Mouse (Mus musculus): Measurements from ENCODE around the gene Srd5a3.
"Not testable (repeated sequence)": the region's sequence is repeated elsewhere in the genome, so short reads cannot be mapped to it uniquely, and the experiment has no call there.

Gene Srd5a3

DNA sequence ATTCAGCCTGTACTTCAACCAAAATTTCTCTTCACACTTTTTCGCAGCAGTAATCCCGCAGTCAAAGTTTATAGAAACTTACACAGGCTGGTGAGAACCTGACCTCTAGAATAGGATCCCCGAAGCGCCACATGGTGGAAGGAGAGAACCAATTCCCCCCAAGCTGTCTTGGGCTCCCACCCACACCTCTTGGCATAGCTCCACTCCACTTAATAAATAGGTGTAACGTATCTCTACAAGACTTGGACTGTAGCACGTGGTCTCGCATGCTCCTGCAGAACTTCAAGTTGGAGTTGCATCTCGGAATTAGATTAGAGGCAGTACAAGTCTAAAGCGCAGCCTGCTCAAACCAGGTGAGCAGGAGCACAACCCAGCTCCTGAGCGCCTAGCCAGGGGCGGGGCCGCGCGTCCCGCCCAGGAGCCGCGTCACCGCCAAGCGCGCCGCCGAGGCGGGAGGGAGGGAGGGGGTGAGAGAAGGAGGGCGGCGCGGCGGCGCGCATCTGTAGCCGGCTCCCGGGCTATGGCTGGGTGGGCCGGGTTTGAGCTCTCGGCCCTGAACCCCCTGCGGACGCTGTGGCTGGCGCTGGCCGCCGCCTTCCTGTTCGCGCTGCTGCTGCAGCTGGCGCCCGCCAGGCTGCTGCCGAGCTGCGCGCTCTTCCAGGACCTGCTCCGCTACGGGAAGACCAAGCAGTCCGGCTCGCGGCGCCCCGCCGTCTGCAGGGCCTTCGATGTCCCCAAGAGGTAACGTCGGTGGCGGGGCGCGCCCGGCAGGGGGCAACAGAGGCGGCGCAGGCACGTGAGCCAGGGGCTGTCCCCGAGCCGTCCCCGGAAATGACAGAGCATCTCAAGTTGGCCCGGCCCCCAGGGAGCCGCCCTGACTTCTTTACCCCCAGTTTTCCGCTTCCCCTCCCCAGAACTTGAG lies at the start of gene Srd5a3:
Gene Srd5a3, plus strand, starts transcription at position 464 of the 922 bp plus-strand sequence.
- peak; percentile 94 for DNase-seq (ENCODE audit: low spot score)

DNA sequence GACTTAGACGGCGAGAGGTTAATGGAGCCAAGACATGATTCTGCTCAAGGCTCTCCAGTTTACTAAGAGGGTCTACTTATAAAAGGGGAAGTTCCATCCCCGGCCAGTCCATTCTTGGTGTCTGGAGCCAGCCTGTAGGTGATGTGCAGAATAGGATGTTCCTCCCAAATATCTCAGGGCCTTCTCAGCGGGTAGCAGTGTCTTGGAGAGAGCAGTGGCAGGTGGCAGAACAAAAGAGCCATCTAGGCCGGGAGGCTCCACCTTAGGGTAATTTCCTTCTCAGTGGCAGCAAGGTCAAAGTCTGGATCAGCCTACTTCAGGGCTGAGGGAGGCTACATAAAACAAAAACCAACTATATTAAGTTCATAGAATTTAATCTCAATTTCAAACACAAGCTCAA lies 36.3 kb upstream of the Srd5a3 start:
- DNase-seq (ENCODE audit: low spot score) = not testable (repeated sequence)

GRCm38 (mm10) chr5:76107306-76107705 lies 32.8 kb upstream of the Srd5a3 start:
- DNase-seq (ENCODE audit: low spot score) = no peak

DNA sequence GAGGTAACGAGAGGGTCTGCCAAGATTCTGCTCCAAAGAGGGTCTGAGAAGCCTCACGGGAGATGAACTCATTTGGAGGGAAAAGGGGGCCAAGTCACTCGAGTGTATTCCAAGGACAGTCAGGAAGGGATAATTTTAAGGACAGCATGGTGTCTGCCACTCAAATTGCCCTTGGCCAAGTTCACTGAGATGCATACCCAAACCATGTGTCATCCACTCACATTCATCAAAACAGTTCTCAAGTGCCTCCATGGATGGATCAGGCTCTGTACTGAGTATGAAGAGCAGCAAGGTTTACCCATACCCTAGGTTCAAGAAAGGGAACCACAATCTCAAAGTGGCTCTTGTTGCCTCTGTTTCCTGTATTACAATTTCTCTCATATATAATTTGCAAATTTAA lies 31.6 kb upstream of the Srd5a3 start:
- DNase-seq (ENCODE audit: low spot score) = no peak

- no peak for DNase-seq (ENCODE audit: low spot score)
These were observed 28.9 kb upstream of the Srd5a3 start for GRCm38 (mm10) chr5:76111173-76111572.

DNA sequence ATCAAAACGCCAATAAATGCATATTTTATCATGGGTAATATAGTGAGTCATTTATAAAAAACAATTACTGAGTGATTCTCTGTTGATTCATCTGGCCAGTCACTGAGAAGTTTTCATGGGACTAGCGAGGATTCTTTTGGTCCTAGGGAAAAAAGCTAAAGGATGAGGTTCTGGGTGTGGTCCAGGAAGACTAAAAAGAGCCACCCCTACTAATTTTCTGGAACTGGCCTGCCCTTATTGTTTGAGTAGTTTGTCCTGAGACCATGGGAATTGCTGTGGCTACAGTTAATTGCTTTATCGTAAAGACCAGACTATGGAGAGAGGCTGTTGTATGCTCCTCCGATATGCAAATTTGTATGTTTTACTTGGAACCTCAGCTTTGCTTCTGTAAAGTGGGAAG lies 28.1 kb upstream of the Srd5a3 start:
- no peak for DNase-seq (ENCODE audit: low spot score)

DNA sequence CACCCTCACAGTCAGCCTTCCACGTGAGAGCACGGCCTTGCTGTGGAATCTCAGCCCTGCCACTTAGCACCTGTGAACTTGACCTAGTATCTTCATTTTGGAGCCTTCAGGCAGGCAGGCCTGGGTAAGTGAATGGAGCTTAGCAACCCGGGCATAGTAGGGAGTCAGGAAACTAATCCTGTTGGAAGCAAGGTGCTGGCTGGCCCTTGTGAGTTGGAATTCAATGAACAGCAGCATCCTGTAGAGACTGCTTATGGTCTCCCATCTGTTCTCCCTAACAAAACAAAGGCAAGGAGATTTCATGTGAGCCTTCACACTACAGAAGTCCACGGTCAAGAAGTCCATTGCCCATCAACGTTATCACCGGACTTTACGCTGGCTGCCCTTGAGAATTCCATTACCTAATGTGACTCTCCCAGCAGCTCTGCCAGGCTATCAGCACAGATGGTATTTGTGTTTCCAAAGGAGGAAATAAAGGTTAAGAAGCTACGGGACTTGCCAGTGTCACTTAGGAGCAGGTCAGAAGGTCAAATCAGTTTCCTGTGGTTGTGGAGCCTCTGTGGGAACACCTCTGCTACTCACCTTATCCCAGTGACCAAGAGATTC lies 24.5 kb upstream of the Srd5a3 start:
- DNase-seq (ENCODE audit: low spot score) = no peak

GRCm38 (mm10) chr5:76118441-76118840 lies 21.6 kb upstream of the Srd5a3 start:
- DNase-seq (ENCODE audit: low spot score) = peak; percentile 40

- DNase-seq (ENCODE audit: low spot score) = no peak
These were observed 19.4 kb upstream of the Srd5a3 start for GRCm38 (mm10) chr5:76120634-76121033.

DNA sequence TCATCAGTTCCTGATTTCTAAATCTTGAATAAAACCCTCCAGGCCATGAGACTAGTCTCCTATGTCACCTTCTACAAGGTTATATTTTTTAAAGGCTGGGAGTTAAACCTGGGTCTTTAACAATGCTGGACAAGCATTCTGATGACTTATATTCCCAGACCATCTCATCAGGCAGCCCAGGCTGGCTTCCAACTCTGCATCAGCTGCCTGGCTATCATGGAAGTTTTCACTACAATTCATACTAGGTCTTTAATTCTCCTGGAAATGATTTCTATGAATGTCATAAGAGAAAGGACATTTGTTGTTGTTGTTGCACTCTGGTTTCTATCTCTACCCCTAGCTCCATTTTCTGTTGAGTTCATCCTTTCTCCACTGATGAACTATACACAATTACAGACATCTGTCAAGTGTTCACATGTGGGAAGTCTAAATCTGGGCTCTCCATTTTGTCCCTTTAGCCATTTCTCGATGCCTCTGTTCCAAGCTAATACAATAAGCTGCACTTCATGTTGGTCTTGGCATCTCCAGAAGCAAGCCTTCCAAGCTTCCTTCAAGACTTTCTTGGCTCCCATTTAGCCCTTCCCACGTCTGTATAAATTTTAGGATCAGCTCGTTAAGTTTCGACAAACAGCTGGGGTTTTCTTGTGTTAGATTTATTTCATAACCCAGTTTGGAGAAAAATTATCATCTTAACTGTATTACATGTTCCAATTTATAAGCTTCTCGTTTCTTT lies 12.3 kb upstream of the Srd5a3 start:
- no peak for DNase-seq (ENCODE audit: low spot score)

GRCm38 (mm10) chr5:76130292-76130691 lies 9.8 kb upstream of the Srd5a3 start:
- no peak for DNase-seq (ENCODE audit: low spot score)

DNA sequence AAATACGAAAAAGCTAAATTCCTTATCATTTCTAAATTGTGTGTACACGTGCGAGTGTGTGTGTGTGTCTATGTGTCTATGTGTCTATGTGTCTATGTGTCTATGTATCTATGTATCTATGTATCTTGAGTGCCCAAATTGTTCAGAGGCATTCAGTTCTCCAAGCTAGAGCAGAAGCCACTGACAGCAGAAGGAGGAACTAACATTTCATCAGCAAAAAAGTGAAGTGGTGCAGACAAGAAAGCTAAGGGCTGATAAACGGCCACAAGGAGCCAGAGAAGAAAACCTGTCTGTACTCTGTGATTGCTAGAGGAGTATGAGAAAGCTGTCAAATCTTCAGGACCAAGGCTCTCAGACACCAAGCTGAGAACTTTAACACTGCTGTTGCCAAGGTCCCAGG lies 8.1 kb upstream of the Srd5a3 start:
- no peak for DNase-seq (ENCODE audit: low spot score)

- DNase-seq (ENCODE audit: low spot score) = no peak
These were observed 4.4 kb upstream of the Srd5a3 start for GRCm38 (mm10) chr5:76135644-76136043.

DNA sequence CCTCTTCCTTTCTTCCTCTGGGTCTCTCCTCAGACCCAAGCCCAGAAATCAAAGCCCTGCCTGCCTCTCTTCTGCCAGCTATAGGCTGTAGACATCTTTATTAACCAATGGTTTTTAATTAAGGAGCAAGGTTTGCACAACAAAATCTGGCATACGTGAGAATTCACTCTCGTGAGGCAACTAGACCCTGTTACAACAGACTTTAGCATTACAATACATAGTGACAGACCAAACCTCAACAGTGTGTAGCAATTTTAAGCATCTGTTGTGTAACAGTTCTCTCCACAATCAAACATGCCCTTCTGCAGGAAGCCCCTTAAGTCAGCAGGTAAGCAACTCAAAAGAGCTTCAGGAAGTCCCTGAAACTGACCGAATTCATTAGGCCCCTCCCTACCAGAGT lies 3.8 kb upstream of the Srd5a3 start:
- DNase-seq (ENCODE audit: low spot score) = no peak

DNA sequence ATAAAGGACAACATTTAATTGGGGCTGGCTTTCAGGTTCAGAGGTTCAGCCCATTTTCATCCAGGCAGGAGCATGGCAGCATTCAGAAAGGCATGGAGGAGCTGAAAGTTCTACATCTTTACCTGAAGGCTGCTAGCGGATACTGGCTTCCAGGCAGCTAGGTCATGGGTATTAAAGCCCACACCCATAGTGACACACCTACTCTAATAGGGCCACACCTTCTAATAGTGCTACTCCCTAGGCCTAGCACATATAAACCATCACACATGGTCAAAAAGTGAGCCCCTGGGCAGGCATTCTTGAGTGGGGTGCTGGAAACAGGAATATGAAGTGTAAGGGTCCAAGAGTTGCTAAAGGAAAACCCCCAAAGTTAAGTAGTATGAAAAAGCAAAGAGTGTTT lies 2.5 kb upstream of the Srd5a3 start:
- no peak for DNase-seq (ENCODE audit: low spot score)

- no peak for DNase-seq (ENCODE audit: low spot score)
These were observed 2.0 kb upstream of the Srd5a3 start for GRCm38 (mm10) chr5:76138071-76138470.

GRCm38 (mm10) chr5:76138512-76138911 lies 1.6 kb upstream of the Srd5a3 start:
- no peak for DNase-seq (ENCODE audit: low spot score)

- DNase-seq (ENCODE audit: low spot score) = peak; percentile 6
These were observed 850 bp upstream of the Srd5a3 start for GRCm38 (mm10) chr5:76139171-76139671.

GRCm38 (mm10) chr5:76140730-76141066 lies 627 bp downstream of the Srd5a3 start:
- DNase-seq (ENCODE audit: low spot score) = no peak

GRCm38 (mm10) chr5:76143356-76143755 lies 3.3 kb downstream of the Srd5a3 start:
- no peak for DNase-seq (ENCODE audit: low spot score)

GRCm38 (mm10) chr5:76146401-76146800 lies 6.3 kb downstream of the Srd5a3 start:
- no peak for DNase-seq (ENCODE audit: low spot score)

- DNase-seq (ENCODE audit: low spot score) = no peak
These were observed 9.4 kb downstream of the Srd5a3 start for GRCm38 (mm10) chr5:76149436-76149835.

DNA sequence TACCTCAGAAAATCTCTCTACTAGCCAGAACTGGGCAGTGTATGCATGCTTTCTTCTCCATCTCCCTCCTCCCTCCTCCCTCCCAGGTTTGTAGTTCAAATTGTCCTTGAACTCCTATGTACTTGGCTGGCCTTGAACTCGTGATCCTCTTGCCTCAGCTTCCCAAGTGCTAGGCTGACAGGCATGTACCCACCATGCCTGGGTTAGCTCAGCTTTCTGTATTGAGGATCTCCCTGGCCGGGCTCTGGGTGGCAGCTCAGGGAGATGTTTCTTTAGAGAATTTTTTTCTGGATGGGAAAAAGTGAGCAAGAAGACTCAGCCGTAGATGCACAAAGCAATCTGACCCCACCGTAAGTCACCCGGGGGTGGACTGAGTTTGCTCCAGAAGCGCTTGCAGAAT lies 12.9 kb downstream of the Srd5a3 start:
- no peak for DNase-seq (ENCODE audit: low spot score)
